ENCODE assay signal across 7 mouse cellular contexts in the genomic region with DNA sequence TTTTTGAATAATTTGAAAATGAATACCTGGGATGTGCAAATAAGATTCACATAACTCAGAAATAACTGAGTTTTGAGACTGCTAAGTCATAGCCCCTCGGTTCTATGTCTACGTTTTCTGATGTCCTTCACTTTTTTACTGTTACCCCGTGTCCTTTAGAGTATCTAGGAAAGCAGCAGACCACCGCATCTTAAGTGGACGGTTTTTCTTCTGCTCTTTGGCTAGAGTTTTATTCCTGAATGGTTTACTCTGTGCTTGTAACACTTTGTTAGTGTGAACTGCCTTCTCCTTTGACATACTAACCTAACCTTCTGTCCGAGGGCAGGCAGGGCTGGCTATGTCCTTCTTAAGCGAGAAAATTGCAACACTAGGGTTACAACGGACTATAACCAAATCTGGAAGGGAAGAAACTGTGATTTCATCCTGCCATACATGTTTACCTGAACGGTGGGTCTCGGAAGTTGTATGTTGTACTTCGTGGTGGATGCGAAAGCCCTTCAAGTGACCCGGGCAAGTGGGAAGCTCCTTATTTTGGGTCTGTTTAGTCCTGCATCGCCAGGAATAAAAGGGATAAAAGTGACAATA. TPM values are rescaled to one million over a fixed set of nuclear protein-coding genes. Genes with fewer than 3 reads are reported as not detected.
DNase-seq lines count a peak whose midpoint lies in the region; ATAC-seq and TF ChIP-seq lines count a peak whose summit lies in the region.

No protein-coding gene starts in this region.

- no peak for TF ChIP-seq CTCF in E14TG2a.4 (conservative IDR thresholded peaks at IDR 0.05; ENCODE audit: low read length)
- no peak for TF ChIP-seq CTCF in liver, embryonic 14.5 days (IDR thresholded peaks at IDR 0.05; ENCODE audit: low read depth)

- H3K4me2 ChIP-seq in forebrain, embryonic 15.5 days (replicated peaks), result peak overlapping the region; percentile 60
- H3K4me2 ChIP-seq in liver, embryonic 14.5 days (ENCODE audit: low read depth), result peak overlapping the region; percentile 87
- H3K4me2 ChIP-seq in stomach, embryonic 16.5 days (ENCODE audit: low read depth, low read length), result peak overlapping the region; percentile 88

- peak; percentile 55 for DNase-seq in 3T3-L1 (ENCODE audit: low read depth, low spot score)
- no peak for DNase-seq in liver, embryonic 14.5 days (ENCODE audit: low read depth in 3 of 3, low spot score in 3 of 3)
- no peak for DNase-seq in ovary, postnatal 10 days (ENCODE audit: low spot score)
- DNase-seq in gastrocnemius, postnatal 4 days (ENCODE audit: low spot score in 2 of 2), result no peak

- WGBS in forebrain, embryonic 15.5 days, result 7% methylated on average over 14 of the region's 14 CpGs
- WGBS in liver, embryonic 14.5 days (ENCODE audit: insufficient replicate concordance), result 5% methylated on average over 14 of the region's 14 CpGs
- WGBS in stomach, embryonic 16.5 days, result 3% methylated on average over 14 of the region's 14 CpGs

- ATAC-seq in forebrain, embryonic 15.5 days (replicated peaks), result no peak
- no peak for ATAC-seq in liver, embryonic 14.5 days (ENCODE audit: insufficient read depth)
- ATAC-seq in stomach, embryonic 16.5 days (ENCODE audit: insufficient read depth, low FRiP score), result no peak

- H3K36me3 ChIP-seq in E14TG2a.4 (ENCODE audit: insufficient read depth, low read length), result peaks cover 31% of the 10 kb centered on the region
- H3K36me3 ChIP-seq in forebrain, embryonic 15.5 days, result peaks cover 26% of the 10 kb centered on the region
- H3K36me3 ChIP-seq in liver, embryonic 14.5 days (replicated peaks; ENCODE audit: control insufficient read depth, insufficient read depth, low read depth), result peaks cover 30% of the 10 kb centered on the region
- peaks cover 22% of the 10 kb centered on the region for H3K36me3 ChIP-seq in stomach, embryonic 16.5 days (ENCODE audit: control insufficient read depth, insufficient read depth, low read length)

- H3K27me3 ChIP-seq in E14TG2a.4 (ENCODE audit: insufficient read depth, low read length), result no peaks in the 10 kb centered on the region
- no peaks in the 10 kb centered on the region for H3K27me3 ChIP-seq in forebrain, embryonic 15.5 days
- no peaks in the 10 kb centered on the region for H3K27me3 ChIP-seq in liver, embryonic 14.5 days (ENCODE audit: control insufficient read depth, insufficient read depth, low read length)
- no peaks in the 10 kb centered on the region for H3K27me3 ChIP-seq in stomach, embryonic 16.5 days (ENCODE audit: control insufficient read depth, insufficient read depth, low read length)

- peak overlapping the region; percentile 96 for H3K27ac ChIP-seq in forebrain, embryonic 15.5 days (replicated peaks)
- H3K27ac ChIP-seq in liver, embryonic 14.5 days, result peak overlapping the region; percentile 86
- H3K27ac ChIP-seq in stomach, embryonic 16.5 days (ENCODE audit: low read length), result peak overlapping the region; percentile 98

- peaks cover 40% of the 10 kb centered on the region for H3K4me1 ChIP-seq in E14TG2a.4 (replicated peaks; ENCODE audit: low read depth, low read length)
- H3K4me1 ChIP-seq in forebrain, embryonic 15.5 days, result peaks cover 32% of the 10 kb centered on the region
- H3K4me1 ChIP-seq in liver, embryonic 14.5 days (replicated peaks; ENCODE audit: control insufficient read depth in 2 of 2, insufficient read depth in 2 of 2, low read length in 1 of 2), result peaks cover 3 to 4% of the 10 kb centered on the region in 2 experiments
- peaks cover 8% of the 10 kb centered on the region; the same call in 1 of the 2 replicates for H3K4me1 ChIP-seq in stomach, embryonic 16.5 days (ENCODE audit: control insufficient read depth, insufficient read depth, low read length)

- peak overlapping the region; percentile 79 for H3K9ac ChIP-seq in forebrain, embryonic 15.5 days (replicated peaks)
- peak overlapping the region; percentile 89 for H3K9ac ChIP-seq in liver, embryonic 14.5 days (replicated peaks)
- peak overlapping the region; percentile 99 for H3K9ac ChIP-seq in stomach, embryonic 16.5 days (ENCODE audit: low read length)

- H3K4me3 ChIP-seq in E14TG2a.4 (replicated peaks; ENCODE audit: low read length), result peak overlapping the region; percentile 93
- H3K4me3 ChIP-seq in forebrain, embryonic 15.5 days, result peak overlapping the region; percentile 61
- H3K4me3 ChIP-seq in liver, embryonic 14.5 days (ENCODE audit: insufficient read depth in 1 of 2, low read depth in 2 of 2, low read length in 2 of 2), result peak overlapping the region; percentile 76 to 82
- H3K4me3 ChIP-seq in stomach, embryonic 16.5 days (replicated peaks; ENCODE audit: low read length), result peak overlapping the region; percentile 88

- H3K9me3 ChIP-seq in E14TG2a.4 (ENCODE audit: low read length), result no peaks in the 10 kb centered on the region
- H3K9me3 ChIP-seq in forebrain, embryonic 15.5 days, result no peaks in the 10 kb centered on the region
- H3K9me3 ChIP-seq in liver, embryonic 14.5 days (ENCODE audit: control insufficient read depth, low read length), result no peaks in the 10 kb centered on the region
- no peaks in the 10 kb centered on the region for H3K9me3 ChIP-seq in stomach, embryonic 16.5 days (replicated peaks; ENCODE audit: control insufficient read depth, low read length)

- no peak for TF ChIP-seq EP300 in liver, embryonic 14.5 days (IDR thresholded peaks at IDR 0.05; ENCODE audit: low read depth)

RNA-seq across cellular contexts. Expression of gene Tpt1, which starts 0.7 kb away (rescaled TPM):
- 868 and 874 TPM in 2 replicates for polyA plus RNA-seq in forebrain, embryonic 15.5 days (2015; fragmentation: Nextera tagmentation; extraction: Ambion mirVana)
- polyA plus RNA-seq in liver, embryonic 14.5 days (2012; rRNA removed), result 857 and 1,453 TPM in 2 replicates
- 684 and 702 TPM in 2 replicates for polyA plus RNA-seq in liver, embryonic 14.5 days (2014; fragmentation: Nextera tagmentation; extraction: Ambion mirVana)
- 794 and 1,006 TPM in 2 replicates for polyA plus RNA-seq in stomach, embryonic 16.5 days (2015; fragmentation: Nextera tagmentation; extraction: Ambion mirVana)
- total RNA-seq in gastrocnemius, postnatal 4 days (2021), result 1,000 to 10,000 TPM; 3,882 to 3,909 TPM

RNA-seq across cellular contexts. Expression of gene Slc25a30, which starts 57.4 kb away (rescaled TPM):
- 9.7 and 9.9 TPM in 2 replicates for polyA plus RNA-seq in forebrain, embryonic 15.5 days (2015; fragmentation: Nextera tagmentation; extraction: Ambion mirVana)
- 2.6 and 3.8 TPM in 2 replicates for polyA plus RNA-seq in liver, embryonic 14.5 days (2012; rRNA removed)
- 2.0 and 2.8 TPM in 2 replicates for polyA plus RNA-seq in liver, embryonic 14.5 days (2014; fragmentation: Nextera tagmentation; extraction: Ambion mirVana)
- polyA plus RNA-seq in stomach, embryonic 16.5 days (2015; fragmentation: Nextera tagmentation; extraction: Ambion mirVana), result 2.2 TPM in 2 replicates
- 10 to 100 TPM in 1 of 2 experiments, 1 to 10 TPM in 1; 9.4 to 11.0 TPM for total RNA-seq in gastrocnemius, postnatal 4 days (2021)
